Mouse (Mus musculus) lung, postnatal 0 days (tissue): Measurements from ENCODE around the gene 1700003H04Rik. TPM values are rescaled to one million over a fixed set of nuclear protein-coding genes. Genes with fewer than 3 reads are reported as not detected.

Source experiments
- ATAC-seq: fragments of 200-750 bp; cut with Nextera tagmentation; 2 replicates; pipeline ENCODE4 v1.8.0; 2017; ENCODE audit warnings: moderate library complexity
- DNase-seq: peaks from one replicate; pipeline ENCODE4 v3.0.0-alpha.2; 2016; ENCODE audit warnings: low spot score
- H3K27ac ChIP-seq: fragments of 300-500 bp; sonication (generic); 2 replicates; pipeline ENCODE4 v1.5.1; 2014; ENCODE audit warnings: antibody characterized with exemption, mild to moderate bottlenecking, low read length, mixed read lengths
- H3K27me3 ChIP-seq: fragments of 300-500 bp; sonication (generic); replicated peaks from 2 replicates; pipeline ENCODE4 v1.6.1; 2014; ENCODE audit warnings: low read length, mixed read lengths; ENCODE audit not compliant: insufficient read depth
- H3K36me3 ChIP-seq: fragments of 300-500 bp; sonication (generic); 2 replicates; pipeline ENCODE4 v1.6.1; 2014; ENCODE audit warnings: low read length, mixed read lengths; ENCODE audit not compliant: insufficient read depth
- H3K4me1 ChIP-seq: fragments of 300-500 bp; sonication (generic); 2 replicates; pipeline ENCODE4 v1.6.1; 2014; ENCODE audit warnings: antibody characterized with exemption, low read depth, low read length, mixed read lengths; ENCODE audit not compliant: insufficient read depth
- H3K4me2 ChIP-seq: fragments of 300-500 bp; sonication (generic); replicated peaks from 2 replicates; pipeline ENCODE4 v1.6.1; 2014; ENCODE audit warnings: low read depth, mild to moderate bottlenecking, low read length, moderate library complexity, mixed read lengths
- H3K4me3 ChIP-seq: fragments of 300-500 bp; sonication (generic); 2 replicates; pipeline ENCODE4 v1.5.1; 2014; ENCODE audit warnings: low read depth, low read length
- H3K9ac ChIP-seq: fragments of 300-500 bp; sonication (generic); replicated peaks from 2 replicates; pipeline ENCODE4 v1.6.1; 2014; ENCODE audit warnings: low read depth, mild to moderate bottlenecking
- H3K9me3 ChIP-seq: fragments of 300-500 bp; sonication (generic); 2 replicates; pipeline ENCODE4 v1.6.1; 2016; ENCODE audit warnings: low read length, mixed read lengths
- CTCF ChIP-seq: IDR thresholded peaks from 2 replicates; pipeline ENCODE4 v1.5.1; 2016; ENCODE audit warnings: antibody characterized with exemption, mild to moderate bottlenecking
- EP300 ChIP-seq: IDR thresholded peaks from 2 replicates; pipeline ENCODE4 v1.6.1; 2016; ENCODE audit warnings: antibody characterized with exemption, mild to moderate bottlenecking, control low read depth
- WGBS: fragments of 180-500 bp; shearing (Covaris S2); extraction: QIAGEN DNeasy Blood & Tissue Kit; methylation state at CpG from one replicate; pipeline ENCODE4 v1.1.7; 2014; 5-methylcytosine and 5-hydroxymethylcytosine counted together
- polyA plus RNA-seq: library from polyadenylated mRNA; unstranded; fragments of >200 nt; fragmentation: Nextera tagmentation; extraction: Ambion mirVana; gene quantifications from 2 replicates; pipeline ENCODE4 v1.2.1, GENCODE M21; 2015

The 1700003H04Rik gene
- polyA plus RNA-seq: not detected in 2 replicates

- Histone ChIP-seq H3K4me2 (no peak within 1 kb of the TSS), H3K9me3 (no peaks in the 10 kb centered on the region), H3K27me3 (no peaks in the 10 kb centered on the region), H3K4me1 (no peaks in the 10 kb centered on the region), H3K4me3 (no peak within 1 kb of the TSS), H3K36me3 (no peaks in the 10 kb centered on the region), H3K9ac (no peak within 1 kb of the TSS), H3K27ac (no peak within 1 kb of the TSS)
- TF ChIP-seq CTCF (no peak), EP300 (no peak)
- DNase-seq: no peak
- ATAC-seq: no peak
These were observed at the start of gene 1700003H04Rik for GRCm38 (mm10) chr3:124581001-124581400. Gene 1700003H04Rik (minus strand): TSS chr3:124581101.

- Histone ChIP-seq H3K4me3 (no peak overlapping the region), H3K4me1 (no peaks in the 10 kb centered on the region), H3K4me2 (no peak overlapping the region), H3K9ac (no peak overlapping the region), H3K36me3 (no peaks in the 10 kb centered on the region), H3K27me3 (no peaks in the 10 kb centered on the region), H3K27ac (no peak overlapping the region), H3K9me3 (no peaks in the 10 kb centered on the region)
- ATAC-seq (no peak), DNase-seq (no peak)
- TF ChIP-seq CTCF: no peak
- no peak for TF ChIP-seq EP300
- WGBS: 65% methylated on average over 3 of the region's 3 CpGs
These were observed 42.1 kb upstream of the 1700003H04Rik start for GRCm38 (mm10) chr3:124623031-124623430.

- Histone ChIP-seq H3K27ac (no peak overlapping the region), H3K27me3 (no peaks in the 10 kb centered on the region), H3K36me3 (no peaks in the 10 kb centered on the region), H3K9me3 (no peaks in the 10 kb centered on the region), H3K4me3 (no peak overlapping the region), H3K4me2 (no peak overlapping the region), H3K4me1 (no peaks in the 10 kb centered on the region), H3K9ac (no peak overlapping the region)
- no peak for ATAC-seq
- TF ChIP-seq CTCF (no peak), EP300 (no peak)
- DNase-seq: no peak
- WGBS: 59% methylated on average over 1 of the region's 1 CpGs
These were observed 32.4 kb upstream of the 1700003H04Rik start for GRCm38 (mm10) chr3:124613287-124613686.

- TF ChIP-seq CTCF (no peak), EP300 (no peak)
These were observed 29.1 kb upstream of the 1700003H04Rik start for GRCm38 (mm10) chr3:124609956-124610355.

GRCm38 (mm10) chr3:124606021-124606517, 25.2 kb upstream of the 1700003H04Rik start:
- Histone ChIP-seq H3K4me3 (no peak overlapping the region), H3K9ac (no peak overlapping the region), H3K4me2 (no peak overlapping the region), H3K27ac (no peak overlapping the region), H3K36me3 (no peaks in the 10 kb centered on the region), H3K9me3 (no peaks in the 10 kb centered on the region), H3K4me1 (no peaks in the 10 kb centered on the region), H3K27me3 (no peaks in the 10 kb centered on the region)
- TF ChIP-seq CTCF: no peak
- TF ChIP-seq EP300: no peak
- DNase-seq (no peak), ATAC-seq (no peak)

More at GRCm38 (mm10) chr3:124609956-124610355, 29.1 kb upstream of the 1700003H04Rik start:
- Histone ChIP-seq H3K9me3 (no peaks in the 10 kb centered on the region), H3K27ac (no peak overlapping the region), H3K4me2 (no peak overlapping the region), H3K4me3 (no peak overlapping the region), H3K9ac (no peak overlapping the region), H3K36me3 (no peaks in the 10 kb centered on the region), H3K4me1 (no peaks in the 10 kb centered on the region), H3K27me3 (no peaks in the 10 kb centered on the region)
- DNase-seq: no peak
- no peak for ATAC-seq

- H3K4me1 ChIP-seq: no peaks in the 10 kb centered on the region
- H3K27ac ChIP-seq: no peak overlapping the region
- ATAC-seq (no peak), DNase-seq (no peak)
- no peak overlapping the region for H3K4me3 ChIP-seq
- WGBS: 64% methylated on average over 1 of the region's 1 CpGs
- no peaks in the 10 kb centered on the region for H3K27me3 ChIP-seq
- H3K36me3 ChIP-seq: no peaks in the 10 kb centered on the region
- H3K9ac ChIP-seq: no peak overlapping the region
- H3K4me2 ChIP-seq: no peak overlapping the region
- no peak for TF ChIP-seq EP300
- no peaks in the 10 kb centered on the region for H3K9me3 ChIP-seq
These were observed 24.6 kb upstream of the 1700003H04Rik start for GRCm38 (mm10) chr3:124605518-124605917.

- Histone ChIP-seq H3K9me3 (no peaks in the 10 kb centered on the region), H3K4me2 (no peak overlapping the region), H3K36me3 (no peaks in the 10 kb centered on the region), H3K9ac (no peak overlapping the region), H3K27me3 (no peaks in the 10 kb centered on the region), H3K4me3 (no peak overlapping the region), H3K4me1 (no peaks in the 10 kb centered on the region), H3K27ac (no peak overlapping the region)
- ATAC-seq (no peak), DNase-seq (no peak)
- no peak for TF ChIP-seq CTCF
- no peak for TF ChIP-seq EP300
These were observed 16.9 kb upstream of the 1700003H04Rik start for GRCm38 (mm10) chr3:124597789-124598188.
